Mouse (Mus musculus): Measurements from ENCODE around the gene Foxp4.

- TF ChIP-seq CTCF (IDR thresholded peaks at IDR 0.05; ENCODE audit: insufficient read depth, low read length) (no peak), POLR2A (IDR thresholded peaks at IDR 0.05; ENCODE audit: borderline replicate concordance, extremely low read depth, low read depth, low read length) (no peak)
Measured at GRCm38 (mm10) chr17:47883099-47883498, 41.3 kb downstream of the Foxp4 start.

Measured in lung, adult 2 months (tissue).